Mouse (Mus musculus) bone marrow macrophage, adult 2 months (primary cell): Measurements from ENCODE around the gene Rae1. TPM values are rescaled to one million over a fixed set of nuclear protein-coding genes. Genes with fewer than 3 reads are reported as not detected.

ENCODE experiments used
- H3K27ac ChIP-seq: 2 replicates; pipeline ENCODE4 v1.5.1; 2012; ENCODE audit warnings: low read depth, low read length; ENCODE audit not compliant: insufficient read depth
- H3K4me1 ChIP-seq: 2 replicates; pipeline ENCODE4 v1.6.1; 2012; ENCODE audit warnings: low read length; ENCODE audit not compliant: control insufficient read depth, insufficient read depth
- H3K4me3 ChIP-seq: 2 replicates; pipeline ENCODE4 v1.5.1; 2012; ENCODE audit warnings: mild to moderate bottlenecking, low read length, moderate library complexity; ENCODE audit not compliant: insufficient read depth
- CTCF ChIP-seq: IDR thresholded peaks from 2 replicates; pipeline ENCODE4 v1.5.1; 2012; ENCODE audit warnings: low read depth, mild to moderate bottlenecking, low read length, moderate library complexity
- POLR2A ChIP-seq: IDR thresholded peaks from 2 replicates; pipeline ENCODE4 v1.6.1; 2012; ENCODE audit warnings: mild to moderate bottlenecking, low read depth, low read length, borderline replicate concordance
- polyA plus RNA-seq: library from polyadenylated mRNA; stranded (reverse); fragments of >200 nt; gene quantifications from 2 replicates; pipeline ENCODE4 v1.2.4, GENCODE M21; 2012; ENCODE audit not compliant: missing spikeins, insufficient read depth, insufficient read length

Gene Rae1
- polyA plus RNA-seq, 1 experiment, result 28.4 TPM

DNA sequence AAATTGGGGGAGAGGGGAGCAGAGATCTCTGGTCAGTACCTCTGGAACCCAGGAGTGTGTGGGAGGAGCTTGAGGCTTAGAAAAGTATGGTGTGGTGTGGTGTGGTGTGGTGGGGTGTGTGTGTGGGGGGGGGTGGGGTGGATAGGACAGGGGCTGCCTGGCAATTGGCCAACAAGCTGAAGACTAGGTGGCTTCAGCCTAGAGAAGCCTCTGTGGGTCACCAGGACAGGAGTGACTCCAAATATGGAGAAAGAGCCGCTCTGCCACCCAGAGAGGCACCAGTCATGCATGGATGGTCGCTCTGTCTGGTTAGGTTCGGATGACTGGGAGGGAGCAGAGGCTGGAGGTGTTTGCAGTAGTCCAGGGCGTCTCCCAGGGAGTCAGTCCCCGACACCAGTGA lies 47.6 kb downstream of the Rae1 start:
- TF ChIP-seq CTCF, result no peak
- no peak for TF ChIP-seq POLR2A
- peaks cover 20% of the 10 kb centered on the region for H3K4me1 ChIP-seq
- H3K27ac ChIP-seq, result no peak overlapping the region
- no peak overlapping the region for H3K4me3 ChIP-seq

DNA sequence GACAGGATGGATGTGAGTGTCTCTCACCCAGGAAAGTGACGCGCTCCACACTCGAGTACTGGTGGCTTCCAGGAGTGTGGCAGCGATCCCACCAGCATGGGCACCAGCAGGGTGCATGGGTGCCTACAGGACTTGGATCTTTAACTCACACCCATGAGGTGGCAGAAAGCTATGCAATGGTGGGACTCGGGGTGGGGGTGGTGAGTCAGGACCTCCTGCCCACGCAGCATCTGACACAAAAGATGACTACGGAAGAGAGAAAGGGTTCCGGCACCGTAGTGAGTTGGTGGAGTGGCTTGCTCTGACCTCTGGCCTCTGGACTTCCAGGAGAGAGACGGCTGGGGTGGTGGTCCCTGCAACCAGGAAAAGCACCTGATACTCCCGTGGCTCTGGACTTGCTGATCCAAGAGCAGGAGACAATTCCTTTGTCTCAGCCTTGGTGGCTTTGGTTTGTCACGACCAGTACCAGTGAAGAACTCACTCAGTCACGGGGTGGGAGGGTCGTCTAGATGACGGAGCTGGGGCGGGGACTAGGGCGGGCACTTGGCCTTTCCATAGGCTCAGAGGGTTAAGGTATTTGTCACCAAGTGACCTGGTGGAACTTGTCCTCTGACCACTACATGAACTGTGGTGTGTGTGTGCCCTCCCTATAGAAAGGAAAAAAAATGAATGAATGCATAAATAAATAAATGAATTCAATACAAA lies 48.3 kb downstream of the Rae1 start:
- Histone ChIP-seq H3K4me3 (no peak overlapping the region), H3K4me1 (peaks cover 20% of the 10 kb centered on the region), H3K27ac (no peak overlapping the region)
- no peak for TF ChIP-seq POLR2A
- no peak for TF ChIP-seq CTCF

DNA sequence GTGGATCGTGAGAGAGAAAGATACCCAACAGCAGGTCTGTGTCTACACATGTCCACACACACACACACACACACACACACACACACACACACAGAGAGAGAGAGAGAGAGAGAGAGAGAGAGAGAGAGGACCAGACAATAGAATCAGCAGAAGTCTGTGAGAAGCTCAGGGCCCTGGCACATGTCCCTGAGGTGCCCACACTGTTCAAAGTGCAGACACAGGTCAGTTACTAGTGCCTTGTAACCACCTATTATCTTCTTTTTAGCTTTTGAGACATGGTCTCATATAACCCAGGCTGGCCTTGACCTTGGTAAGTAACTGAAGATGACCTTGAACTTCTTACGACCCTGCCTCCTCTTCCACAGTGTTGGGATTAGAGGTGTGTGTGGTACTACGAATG lies 49.3 kb downstream of the Rae1 start:
- H3K27ac ChIP-seq, result no peak overlapping the region

DNA sequence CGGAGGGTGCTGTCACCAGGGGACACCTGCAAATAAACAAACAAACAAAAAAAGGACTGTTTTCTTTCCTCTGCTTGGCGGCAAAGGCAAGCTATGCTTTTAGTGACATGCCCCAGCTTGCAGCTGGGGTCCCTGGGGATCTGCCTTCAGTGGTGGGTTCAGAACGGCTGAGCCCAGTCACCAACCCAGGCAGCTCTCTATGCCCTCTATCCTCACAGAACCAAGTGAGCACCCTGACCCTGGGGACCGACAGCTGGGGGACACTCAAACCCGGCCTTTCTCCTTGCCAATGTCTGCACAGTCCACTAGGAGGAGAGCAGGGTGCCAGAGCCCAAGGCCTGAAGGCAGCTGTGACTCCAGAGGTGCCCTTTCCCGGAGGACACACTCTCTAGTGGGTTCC lies 49.9 kb downstream of the Rae1 start:
- TF ChIP-seq POLR2A, result no peak
- no peak for TF ChIP-seq CTCF
- Histone ChIP-seq H3K4me1 (peaks cover 15% of the 10 kb centered on the region), H3K27ac (no peak overlapping the region), H3K4me3 (no peak overlapping the region)

More for the DNA sequence above, 49.3 kb downstream of the Rae1 start:
- TF ChIP-seq CTCF (no peak), POLR2A (no peak)
- Histone ChIP-seq H3K4me1 (peaks cover 18% of the 10 kb centered on the region), H3K4me3 (no peak overlapping the region)

DNA sequence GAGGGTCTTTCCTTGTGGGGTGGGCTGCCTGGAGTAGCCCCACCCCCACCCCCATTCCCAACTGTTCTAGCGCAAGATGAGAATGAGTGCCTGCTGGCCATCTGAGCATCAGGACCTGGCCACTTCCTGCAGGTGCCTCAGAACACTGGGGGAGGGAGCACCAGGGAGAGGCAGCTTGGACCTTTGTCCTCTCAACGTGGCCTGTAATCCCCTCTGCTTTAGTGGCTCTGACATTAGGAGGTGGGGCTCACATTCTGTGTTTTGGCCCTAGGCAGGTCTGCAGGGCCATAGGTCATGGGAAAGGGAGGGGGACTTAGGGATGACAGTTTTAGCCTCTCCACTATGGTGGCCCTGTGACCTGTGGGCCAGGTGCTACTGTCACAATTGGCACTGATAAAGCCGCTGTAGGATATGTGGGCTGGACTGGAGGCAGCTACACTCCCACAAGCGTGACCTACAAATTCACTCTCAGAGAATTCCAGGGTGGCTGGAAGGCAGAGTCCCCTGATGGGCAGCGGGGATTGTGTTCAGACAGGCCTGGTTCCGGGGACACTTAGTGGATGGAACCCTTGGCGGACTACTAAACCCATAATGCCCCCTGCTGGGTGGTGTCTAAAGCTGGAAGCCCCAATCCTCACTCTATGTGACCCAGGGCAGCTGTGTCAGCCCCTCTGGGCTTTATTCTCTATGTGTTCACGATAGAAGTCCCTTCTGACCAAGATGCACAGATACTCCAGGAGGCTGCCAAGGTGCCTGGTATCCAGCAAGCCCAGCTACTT lies 50.9 kb downstream of the Rae1 start:
- TF ChIP-seq CTCF (no peak), POLR2A (no peak)
- Histone ChIP-seq H3K4me1 (peaks cover 14% of the 10 kb centered on the region), H3K27ac (no peak overlapping the region), H3K4me3 (no peak overlapping the region)

DNA sequence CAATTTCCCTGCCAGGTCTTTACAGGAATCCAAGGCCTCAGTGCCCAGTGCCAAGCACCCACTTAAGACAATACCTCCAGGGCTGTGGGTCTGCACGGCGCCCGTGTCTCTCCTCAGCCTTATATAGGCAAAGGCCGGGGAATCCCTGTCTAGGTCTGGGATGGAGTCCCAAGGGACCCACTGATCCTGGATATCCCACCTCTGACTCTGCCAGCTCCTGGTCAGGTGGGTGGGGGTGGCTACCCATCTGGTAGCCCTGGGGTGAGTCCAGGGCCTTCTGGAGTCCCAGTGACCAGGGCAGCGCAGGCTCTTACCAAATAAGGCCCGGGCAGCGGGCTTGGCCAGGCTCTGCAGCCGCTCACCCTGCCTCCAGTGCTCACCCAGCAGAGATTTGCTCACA lies 53.0 kb downstream of the Rae1 start:
- H3K27ac ChIP-seq, result no peak overlapping the region
- no peak for TF ChIP-seq POLR2A
- TF ChIP-seq CTCF, result no peak
- 0 out of 2 replicates have a peak, but pooled peaks cover 2% of the 10 kb centered on the region for H3K4me1 ChIP-seq

DNA sequence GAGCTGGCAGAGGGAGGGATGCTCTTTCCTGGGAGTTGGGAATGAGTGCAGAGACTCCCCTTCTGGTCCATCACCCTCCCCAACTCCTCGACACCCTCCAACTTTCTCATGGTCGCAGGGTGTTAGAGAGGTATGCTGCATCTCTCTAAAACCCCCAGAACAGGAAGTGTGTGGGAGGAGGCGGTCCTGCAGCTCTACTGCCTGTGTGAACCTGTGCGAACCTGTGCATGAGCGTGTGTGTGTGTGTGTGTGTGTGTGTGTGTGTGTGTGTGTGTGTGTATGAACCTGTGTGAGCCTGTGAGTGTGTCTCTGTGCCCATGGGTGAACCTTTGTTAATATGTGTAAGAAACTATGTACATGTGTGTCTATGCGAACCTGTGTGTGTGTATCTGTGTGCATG lies 53.9 kb downstream of the Rae1 start:
- TF ChIP-seq POLR2A, result no peak
- no peak for TF ChIP-seq CTCF
- 0 out of 2 replicates have a peak, but pooled peaks cover 2% of the 10 kb centered on the region for H3K4me1 ChIP-seq
- no peak overlapping the region for H3K4me3 ChIP-seq
- no peak overlapping the region for H3K27ac ChIP-seq

More for the DNA sequence above, 53.0 kb downstream of the Rae1 start:
- H3K4me3 ChIP-seq, result no peak overlapping the region

DNA sequence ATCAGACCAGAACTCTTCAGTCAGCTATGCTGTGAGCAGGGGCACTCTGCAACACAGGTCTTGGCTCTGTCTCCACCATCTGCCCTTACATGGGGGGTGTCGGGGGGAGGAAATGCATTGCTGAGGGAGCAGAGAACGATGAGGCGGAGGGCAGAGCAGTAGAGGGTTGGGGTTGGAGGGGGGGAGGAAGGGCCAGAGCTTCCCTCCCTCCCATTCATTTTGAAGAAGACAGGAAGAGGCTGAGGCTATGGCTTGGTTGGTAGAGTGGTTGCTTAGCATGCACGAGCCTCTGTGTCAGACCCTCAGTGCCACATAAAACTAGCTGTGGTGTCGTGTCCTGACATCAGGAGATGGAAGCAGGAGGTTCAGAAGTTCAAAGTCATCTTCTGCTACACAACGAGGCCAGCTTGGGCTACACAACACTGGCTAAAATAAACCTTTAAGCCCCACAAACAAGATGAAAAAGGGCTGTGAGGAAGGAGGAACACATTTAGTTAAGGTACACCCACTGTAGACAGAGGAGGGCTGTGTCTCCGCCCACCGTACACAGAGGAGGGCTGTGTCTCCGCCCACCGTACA lies 56.5 kb downstream of the Rae1 start:
- TF ChIP-seq CTCF (no peak), POLR2A (no peak)
- Histone ChIP-seq H3K27ac (no peak overlapping the region), H3K4me1 (peaks cover 12% of the 10 kb centered on the region), H3K4me3 (no peak overlapping the region)

DNA sequence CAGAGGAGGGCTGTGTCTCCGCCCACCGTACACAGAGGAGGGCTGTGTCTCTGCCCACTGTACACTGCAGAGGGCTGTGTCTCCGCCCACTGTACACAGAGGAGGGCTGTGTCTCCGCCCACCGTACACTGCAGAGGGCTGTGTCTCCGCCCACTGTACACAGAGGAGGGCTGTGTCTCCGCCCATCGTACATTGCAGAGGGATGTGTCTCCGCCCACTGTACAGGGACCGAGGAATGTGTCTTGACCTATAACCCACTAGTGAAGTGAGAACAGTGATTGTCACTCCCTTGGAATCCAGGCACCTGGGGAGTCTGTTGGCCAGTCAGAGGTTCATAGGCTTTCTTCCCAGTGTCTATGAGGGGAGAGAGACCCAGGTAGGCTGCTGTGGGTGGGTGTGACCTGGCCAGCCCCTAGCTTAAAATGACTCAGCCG lies 57.0 kb downstream of the Rae1 start:
- Histone ChIP-seq H3K27ac (no peak overlapping the region), H3K4me3 (no peak overlapping the region), H3K4me1 (peaks cover 15% of the 10 kb centered on the region)
- no peak for TF ChIP-seq CTCF
- TF ChIP-seq POLR2A, result no peak

DNA sequence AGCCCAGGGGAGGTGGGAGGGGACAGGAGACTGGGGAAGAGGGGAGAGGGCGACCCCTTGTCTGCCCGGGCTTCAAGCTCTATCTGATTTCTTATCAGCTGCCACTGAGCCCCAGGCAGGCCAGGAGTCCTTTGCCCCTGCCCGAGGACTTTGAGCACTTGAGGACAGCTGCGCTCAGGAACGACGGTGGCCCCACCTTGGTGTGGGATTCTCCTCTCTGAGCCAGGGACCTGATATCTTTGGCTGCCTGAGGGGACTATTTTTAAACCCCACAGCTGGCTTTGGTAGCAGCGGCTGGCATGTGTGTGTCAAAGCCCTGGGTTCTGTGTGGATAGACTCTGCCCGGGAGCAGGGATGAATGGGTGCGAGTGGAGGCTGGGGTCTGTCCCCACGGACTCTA lies 57.7 kb downstream of the Rae1 start:
- H3K4me1 ChIP-seq, result peaks cover 21% of the 10 kb centered on the region
- H3K4me3 ChIP-seq, result no peak overlapping the region
- no peak overlapping the region for H3K27ac ChIP-seq
- TF ChIP-seq CTCF, result no peak
- no peak for TF ChIP-seq POLR2A
